Mouse (Mus musculus): ENCODE results near the gene Ankdd1a.

GRCm38 (mm10) chr9:65519807-65520504 is at the start of gene Ankdd1a:
- TF ChIP-seq CTCF (conservative IDR thresholded peaks at IDR 0.05; ENCODE audit: low read length) (no peak), POU5F1 (IDR thresholded peaks at IDR 0.05; ENCODE audit: borderline replicate concordance, low read length) (no peak)
